Mouse (Mus musculus) embryonic stem cell, embryonic (primary cell): Measurements from ENCODE around the gene Elf4.

Experiments used
- CTCF ChIA-PET, 4 experiments: fragments of 300-600 bp in 2 of 4; fragments of 350-600 bp in 2 of 4; sonication (Branson Sonifier 250); formaldehyde crosslinking; loops; one replicate each; lab custom pipeline; 2022; ENCODE audit warnings: inconsistent platforms in 2 of 4; lab: Charles Lee
- POLR2A ChIA-PET, 4 experiments: fragments of 300-600 bp in 2 of 4; fragments of 350-600 bp in 2 of 4; sonication (Branson Sonifier 250); formaldehyde crosslinking; loops; one replicate each; lab custom pipeline; 2022; ENCODE audit warnings: antibody characterized with exemption in 4 of 4, inconsistent platforms in 1 of 4; lab: Charles Lee

Elf4 gene

GRCm38 (mm10) chrX:48452931-48453673, 9.8 kb downstream of the Elf4 start:
- ChIA-PET CTCF (interaction anchor here (0.6 to 2.0 kb wide), 6 partner anchors 9 to 197 kb away, joined by 3 to 11 read pairs (median 4); partner anchors contain the start of gene Elf4 (in 2 of the 4)), POLR2A (interaction anchor here (0.6 to 3.4 kb wide), 15 partner anchors 9 to 197 kb away, joined by 3 to 23 read pairs (median 4); partner anchors contain the start of genes Elf4 (in 2 of the 4) and Utp14a (in 2 of the 4))

- ChIA-PET POLR2A (interaction anchor here (0.6 to 3.4 kb wide), 16 partner anchors 10 to 196 kb away, joined by 3 to 23 read pairs (median 4); partner anchors contain the start of genes Elf4 (in 2 of the 4) and Utp14a (in 2 of the 4)), CTCF (interaction anchor here (0.6 to 2.0 kb wide), 6 partner anchors 10 to 197 kb away, joined by 3 to 11 read pairs (median 4); partner anchors contain the start of gene Elf4 (in 2 of the 4))
Measured at GRCm38 (mm10) chrX:48452231-48452890, 10.6 kb downstream of the Elf4 start.

DNA sequence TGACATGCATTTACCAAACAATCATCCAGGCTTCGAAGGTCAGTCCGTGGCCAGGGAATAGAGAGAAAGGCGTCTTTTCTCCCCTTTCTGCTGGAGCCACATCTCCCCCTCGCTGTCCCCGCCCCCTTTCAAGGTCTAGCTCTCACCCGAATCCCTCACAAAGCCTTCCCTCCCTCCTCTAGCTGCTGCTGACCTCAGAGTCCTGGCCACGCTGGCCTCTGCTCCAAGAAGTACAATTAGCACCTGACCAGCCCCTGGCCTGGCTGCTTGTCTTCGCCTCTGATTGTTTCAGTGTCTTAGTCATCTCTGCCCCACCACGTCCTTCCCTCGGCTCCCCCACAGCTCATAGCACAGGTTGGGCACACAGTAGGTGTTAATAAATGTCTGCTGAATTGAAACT, 13.3 kb downstream of the Elf4 start:
- POLR2A ChIA-PET = interaction anchor here in 3 of 4 experiments (0.5 to 1.0 kb wide), 3 partner anchors 17 to 38 kb away, joined by 3 to 4 read pairs (median 3); no protein-coding TSS in a partner anchor
- CTCF ChIA-PET = interaction anchor here in 2 of 4 experiments (1.0 to 1.3 kb wide), 3 partner anchors 13 to 27 kb away, joined by 3 to 4 read pairs (median 3); partner anchors contain the start of gene Elf4 (in 2 of the 2)

GRCm38 (mm10) chrX:48444677-48445076, 18.3 kb downstream of the Elf4 start:
- ChIA-PET CTCF (interaction anchor here in 1 of 4 experiments (0.6 kb wide), 1 partner anchor 34 kb away, joined by 4 read pairs; no protein-coding TSS in a partner anchor), POLR2A (interaction anchor here in 1 of 4 experiments (0.6 kb wide), 1 partner anchor 22 kb away, joined by 4 read pairs; no protein-coding TSS in a partner anchor)

DNA sequence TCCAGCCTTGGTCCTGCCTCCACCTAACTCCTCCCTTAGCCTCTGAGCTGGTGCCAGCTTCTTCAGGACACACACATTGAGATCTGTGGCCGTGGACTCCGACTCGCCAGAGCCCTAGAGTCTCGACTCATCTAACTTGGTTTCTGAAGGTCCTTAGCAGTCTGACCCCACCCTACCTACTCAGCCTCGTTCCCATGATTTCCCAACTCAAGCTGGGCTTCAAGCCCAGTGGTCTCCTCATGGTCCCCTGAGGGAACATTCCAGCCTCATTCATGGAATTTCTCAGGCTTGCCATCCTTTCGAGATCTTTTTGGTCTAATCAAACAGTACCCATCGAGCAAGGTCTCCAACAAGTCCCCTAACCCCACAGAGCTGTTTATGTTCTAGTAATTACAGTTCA, 21.0 kb downstream of the Elf4 start:
- POLR2A ChIA-PET = interaction anchor here in 2 of 4 experiments (1.1 to 2.1 kb wide), 4 partner anchors 10 to 32 kb away, joined by 4 to 5 read pairs (median 4); no protein-coding TSS in a partner anchor
- CTCF ChIA-PET = no interaction called here

DNA sequence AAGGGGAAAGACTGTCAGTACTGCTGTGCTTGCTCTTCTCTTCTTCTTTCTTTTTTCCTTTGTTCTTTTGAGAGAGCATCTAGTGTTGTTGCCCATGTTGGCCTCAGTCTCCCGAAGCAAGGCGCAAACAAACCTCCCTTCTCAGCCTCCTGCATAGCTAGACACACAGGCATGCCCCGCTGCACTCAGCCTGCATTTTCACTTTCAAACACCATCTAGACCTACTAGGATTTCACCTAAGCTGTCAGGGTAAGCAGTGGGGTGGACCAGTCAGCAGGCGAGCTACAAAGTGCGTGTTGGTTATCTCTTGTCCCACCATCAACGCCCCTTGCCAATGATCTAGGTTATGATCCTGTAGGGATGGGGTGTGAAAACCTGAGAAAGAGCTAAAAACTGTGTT, 21.4 kb downstream of the Elf4 start:
- POLR2A ChIA-PET = interaction anchor here in 2 of 4 experiments (1.1 to 2.1 kb wide), 4 partner anchors 9 to 32 kb away, joined by 4 to 5 read pairs (median 4); no protein-coding TSS in a partner anchor

DNA sequence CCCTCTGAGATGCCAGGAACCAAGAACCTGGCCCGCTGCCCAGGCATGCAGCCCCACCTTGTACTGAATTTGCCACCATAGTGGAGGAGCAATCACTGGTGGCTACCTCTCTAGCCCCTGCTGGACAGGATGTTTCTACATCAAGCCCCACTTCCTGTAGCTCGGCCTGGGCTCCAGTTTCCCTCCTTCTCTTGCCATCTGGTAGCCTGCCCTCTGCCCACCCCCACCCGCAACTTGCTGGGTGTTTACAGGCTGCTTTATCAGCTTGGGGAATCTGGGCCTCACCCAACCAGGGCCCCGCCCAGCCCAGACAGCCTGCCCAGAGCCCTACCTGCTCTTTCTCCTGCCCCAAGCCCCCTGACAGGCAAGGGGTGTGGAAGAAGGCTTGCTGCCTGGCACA, 23.9 kb downstream of the Elf4 start:
- CTCF ChIA-PET = interaction anchor here in 1 of 4 experiments (2.4 kb wide), 1 partner anchor 23 kb away, joined by 8 read pairs; the partner anchor contains the start of gene Elf4
- POLR2A ChIA-PET = interaction anchor here in 2 of 4 experiments (0.6 to 1.4 kb wide), 3 partner anchors 16 to 18 kb away, joined by 3 to 7 read pairs (median 4); no protein-coding TSS in a partner anchor

More for the DNA sequence above, 21.4 kb downstream of the Elf4 start:
- CTCF ChIA-PET = no interaction called here

DNA sequence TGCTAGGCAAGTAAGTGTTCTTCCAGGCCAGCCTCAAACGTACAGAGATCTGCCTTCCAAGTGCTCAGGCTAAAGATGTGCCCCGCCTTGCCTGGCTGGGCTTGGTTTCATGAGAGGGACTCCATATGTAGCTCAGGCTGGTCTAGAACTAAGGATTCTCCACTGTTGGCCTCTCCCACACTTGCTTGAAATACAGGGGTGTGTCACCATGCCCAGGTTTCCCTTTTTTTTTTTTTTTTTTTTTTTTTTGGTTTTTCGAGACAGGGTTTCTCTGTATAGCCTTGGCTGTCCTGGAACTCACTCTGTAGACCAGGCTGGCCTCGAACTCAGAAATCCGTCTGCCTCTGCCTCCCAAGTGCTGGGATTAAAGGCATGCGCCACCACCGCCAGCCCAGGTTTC, 26.9 kb downstream of the Elf4 start:
- POLR2A ChIA-PET = interaction anchor here in 2 of 4 experiments (1.1 to 1.5 kb wide), 4 partner anchors 10 to 26 kb away, joined by 3 to 5 read pairs (median 4); partner anchors contain the start of gene Elf4 (in 1 of the 2)
- CTCF ChIA-PET = interaction anchor here in 1 of 4 experiments (0.5 kb wide), 1 partner anchor 624 kb away, joined by 4 read pairs; no protein-coding TSS in a partner anchor

- CTCF ChIA-PET = interaction anchor here in 1 of 4 experiments (0.5 kb wide), 1 partner anchor 625 kb away, joined by 4 read pairs; no protein-coding TSS in a partner anchor
- POLR2A ChIA-PET = interaction anchor here in 2 of 4 experiments (1.1 to 1.3 kb wide), 3 partner anchors 17 to 27 kb away, joined by 3 to 4 read pairs (median 3); partner anchors contain the start of gene Elf4 (in 1 of the 2)
Measured at GRCm38 (mm10) chrX:48435477-48435900, 27.4 kb downstream of the Elf4 start.

DNA sequence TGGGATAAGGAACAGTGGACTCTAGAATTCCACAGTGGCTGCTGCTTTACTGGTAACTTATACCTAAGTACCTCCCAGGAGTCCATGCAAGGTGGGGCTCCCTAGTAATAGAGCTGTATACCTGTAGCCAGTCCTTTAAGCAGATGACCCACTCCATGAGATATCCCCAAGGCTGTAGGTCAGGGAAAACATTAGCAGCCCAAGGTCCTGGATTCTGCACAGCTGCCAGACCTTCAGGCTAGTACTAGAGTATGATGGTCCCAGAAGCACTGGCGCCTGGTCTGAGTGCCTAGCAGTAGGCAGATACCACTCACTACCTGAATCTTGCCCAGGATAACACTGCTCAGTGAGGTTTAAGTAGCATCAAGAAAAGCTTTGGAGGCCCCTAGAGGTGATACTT, 28.7 kb downstream of the Elf4 start:
- ChIA-PET CTCF (interaction anchor here in 2 of 4 experiments (0.9 to 2.1 kb wide), 2 partner anchors 11 to 28 kb away, joined by 4 to 8 read pairs; partner anchors contain the start of gene Elf4 (in 1 of the 2)), POLR2A (interaction anchor here in 2 of 4 experiments (1.2 to 2.8 kb wide), 4 partner anchors 9 to 18 kb away, joined by 3 to 15 read pairs (median 4); no protein-coding TSS in a partner anchor)

DNA sequence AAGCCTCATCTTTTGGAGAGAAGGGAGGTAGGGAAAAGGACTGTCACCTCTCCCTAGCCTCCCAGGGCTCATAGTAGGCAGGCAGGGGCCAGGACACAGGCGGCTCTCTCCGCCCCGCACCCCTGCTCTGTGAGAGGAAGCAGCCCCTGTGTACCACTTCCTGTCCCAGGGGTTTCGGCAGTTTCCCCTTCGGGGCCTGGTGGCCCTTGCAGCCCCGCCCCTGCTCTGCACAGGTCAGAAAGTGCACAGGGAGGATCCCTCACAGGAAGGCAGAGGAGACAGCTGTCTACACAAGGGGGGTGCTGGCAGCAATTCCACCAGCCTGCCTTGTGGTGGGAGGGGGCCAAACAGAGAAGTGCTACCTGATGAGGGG, 29.4 kb downstream of the Elf4 start:
- POLR2A ChIA-PET = interaction anchor here in 3 of 4 experiments (1.0 to 2.8 kb wide), 7 partner anchors 10 to 29 kb away, joined by 3 to 15 read pairs (median 5); partner anchors contain the start of gene Elf4 (in 1 of the 3)
- CTCF ChIA-PET = interaction anchor here in 2 of 4 experiments (0.7 to 2.1 kb wide), 3 partner anchors 9 to 29 kb away, joined by 3 to 8 read pairs (median 3); partner anchors contain the start of gene Elf4 (in 1 of the 2)

DNA sequence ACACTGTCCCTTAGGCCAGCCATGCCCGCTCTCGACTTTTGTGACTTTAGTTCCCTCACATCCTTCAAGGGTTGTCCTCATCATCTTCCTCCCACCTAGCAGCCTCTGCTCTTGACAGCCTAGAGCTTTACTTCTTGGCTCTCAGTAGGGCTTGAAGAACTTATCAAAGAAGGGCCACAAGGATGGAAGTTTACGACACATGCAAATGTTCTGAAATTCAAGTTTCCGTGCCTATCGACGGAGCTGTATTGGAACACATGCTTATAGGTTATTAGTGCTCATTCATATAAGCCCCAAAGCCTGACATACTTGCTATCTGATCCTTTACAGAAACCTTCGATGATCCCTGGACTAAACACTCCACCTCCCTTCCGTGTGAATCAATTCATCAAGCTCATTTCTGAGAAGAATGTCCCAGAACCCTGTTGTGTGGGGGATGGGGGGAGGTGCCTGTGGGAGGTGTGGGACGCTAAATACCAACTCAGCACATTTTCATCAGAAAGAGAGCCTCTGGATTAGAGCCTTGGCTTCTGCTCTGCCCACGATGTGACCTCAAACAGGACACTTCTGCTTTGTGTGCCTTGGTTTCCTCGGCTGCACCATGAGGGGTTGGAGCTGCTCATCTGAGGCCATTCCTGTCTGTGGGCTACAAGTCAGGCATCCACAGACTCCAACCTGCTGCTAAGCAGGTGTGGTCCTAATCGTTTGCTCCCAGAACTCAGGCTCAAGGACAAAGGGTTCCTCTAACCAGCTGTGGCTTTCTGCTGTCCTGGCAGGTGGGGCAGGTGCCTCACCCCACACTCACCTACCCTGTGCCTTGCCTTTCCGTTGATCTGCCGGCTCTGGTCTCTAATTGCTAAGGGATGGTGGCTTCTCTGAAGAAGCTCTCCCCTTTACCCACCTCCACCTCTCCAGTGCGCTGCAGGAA, 30.1 kb downstream of the Elf4 start:
- ChIA-PET CTCF (interaction anchor here in 3 of 4 experiments (0.5 to 2.1 kb wide), 5 partner anchors 8 to 141 kb away, joined by 3 to 9 read pairs (median 3); partner anchors contain the start of gene Elf4 (in 1 of the 3)), POLR2A (interaction anchor here in 3 of 4 experiments (0.6 to 2.8 kb wide), 12 partner anchors 9 to 176 kb away, joined by 3 to 15 read pairs (median 4); partner anchors contain the start of genes Elf4 (in 2 of the 3) and Utp14a (in 1 of the 3))

DNA sequence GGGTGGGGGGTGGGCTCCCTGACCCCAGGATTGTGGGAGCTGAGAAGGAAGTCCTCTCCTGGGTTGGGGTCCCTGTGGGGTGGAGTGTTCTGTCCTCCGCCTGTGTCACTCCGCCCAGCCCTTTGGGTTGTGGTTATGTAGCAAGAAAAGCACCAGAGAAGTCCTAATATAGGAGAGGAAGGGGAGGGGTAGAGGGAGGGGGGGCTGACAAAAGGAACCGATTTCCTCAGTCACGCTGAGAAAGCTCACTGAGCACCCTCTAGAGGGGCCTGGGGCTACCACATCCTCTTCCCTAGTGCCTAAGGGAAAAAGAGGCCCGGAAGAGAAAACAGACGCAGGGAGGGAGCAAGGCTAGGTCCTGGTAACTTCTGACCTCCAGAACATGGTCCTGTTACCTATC, 33.4 kb downstream of the Elf4 start:
- POLR2A ChIA-PET = interaction anchor here in 3 of 4 experiments (0.6 to 1.5 kb wide), 6 partner anchors 17 to 125 kb away, joined by 3 to 7 read pairs (median 3); partner anchors contain the start of gene Elf4 (in 1 of the 3)

GRCm38 (mm10) chrX:48429100-48429499, 33.8 kb downstream of the Elf4 start:
- CTCF ChIA-PET = interaction anchor here in 3 of 4 experiments (0.6 to 1.2 kb wide), 3 partner anchors 33 to 75 kb away, joined by 3 to 5 read pairs (median 5); partner anchors contain the start of gene Elf4 (in 1 of the 3)
- POLR2A ChIA-PET = interaction anchor here in 2 of 4 experiments (0.6 to 1.5 kb wide), 8 partner anchors 18 to 393 kb away, joined by 3 to 7 read pairs (median 3); partner anchors contain the start of gene Elf4 (in 1 of the 2)

More for the DNA sequence above, 33.4 kb downstream of the Elf4 start:
- CTCF ChIA-PET = interaction anchor here in 2 of 4 experiments (0.6 to 1.2 kb wide), 3 partner anchors 33 to 518 kb away, joined by 3 to 5 read pairs (median 3); partner anchors contain the start of genes Elf4 (in 1 of the 2) and Ocrl (in 1 of the 2)

GRCm38 (mm10) chrX:48428642-48429041, 34.3 kb downstream of the Elf4 start:
- ChIA-PET CTCF (interaction anchor here in 3 of 4 experiments (0.6 to 1.1 kb wide), 5 partner anchors 37 to 362 kb away, joined by 3 to 8 read pairs (median 5); no protein-coding TSS in a partner anchor), POLR2A (interaction anchor here in 3 of 4 experiments (0.6 to 1.5 kb wide), 11 partner anchors 17 to 393 kb away, joined by 3 to 8 read pairs (median 3); partner anchors contain the start of gene Elf4 (in 1 of the 3))
